Mouse (Mus musculus) retina, adult 2 months (tissue): ENCODE results near the gene Wwp2.

Experiments
- DNase-seq: peaks from one replicate; pipeline ENCODE4 v3.0.0-alpha.2; 2012; ENCODE audit warnings: low read depth, low spot score

Wwp2 gene

GRCm38 (mm10) chr8:107510204-107510603 is 74.0 kb downstream of the Wwp2 start:
- no peak for DNase-seq

- no peak for DNase-seq
Observed at GRCm38 (mm10) chr8:107510766-107511165, 74.6 kb downstream of the Wwp2 start.

GRCm38 (mm10) chr8:107513249-107513648 is 77.1 kb downstream of the Wwp2 start:
- no peak for DNase-seq

GRCm38 (mm10) chr8:107514949-107515721 is 79.0 kb downstream of the Wwp2 start:
- DNase-seq, result no peak

DNA sequence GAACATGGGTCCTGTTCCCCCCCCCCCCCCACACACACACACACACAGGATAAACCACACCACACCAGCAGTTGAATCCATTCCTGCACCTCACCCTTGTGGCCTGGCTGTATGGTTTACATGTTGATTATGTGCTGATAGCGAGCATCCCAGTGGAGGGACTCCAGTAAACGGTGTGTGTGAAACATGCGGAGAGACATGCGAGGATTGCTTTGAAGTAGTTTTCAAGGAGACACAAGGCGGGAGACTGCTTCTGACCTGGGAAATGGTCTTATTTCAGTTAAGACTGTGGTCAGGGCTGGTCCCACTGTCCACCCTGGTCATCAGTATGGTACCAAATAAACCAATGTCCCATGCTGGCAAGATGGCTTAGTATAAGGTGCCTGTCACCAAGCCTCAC is 82.6 kb downstream of the Wwp2 start:
- no peak for DNase-seq

GRCm38 (mm10) chr8:107519860-107520259 is 83.7 kb downstream of the Wwp2 start:
- DNase-seq, result no peak

- no peak for DNase-seq
Observed at GRCm38 (mm10) chr8:107521788-107522554, 85.8 kb downstream of the Wwp2 start.

GRCm38 (mm10) chr8:107522555-107522833 is 86.3 kb downstream of the Wwp2 start:
- DNase-seq, result no peak

GRCm38 (mm10) chr8:107524535-107524934 is 88.4 kb downstream of the Wwp2 start:
- no peak for DNase-seq

GRCm38 (mm10) chr8:107528786-107529185 is 92.6 kb downstream of the Wwp2 start:
- no peak for DNase-seq

DNA sequence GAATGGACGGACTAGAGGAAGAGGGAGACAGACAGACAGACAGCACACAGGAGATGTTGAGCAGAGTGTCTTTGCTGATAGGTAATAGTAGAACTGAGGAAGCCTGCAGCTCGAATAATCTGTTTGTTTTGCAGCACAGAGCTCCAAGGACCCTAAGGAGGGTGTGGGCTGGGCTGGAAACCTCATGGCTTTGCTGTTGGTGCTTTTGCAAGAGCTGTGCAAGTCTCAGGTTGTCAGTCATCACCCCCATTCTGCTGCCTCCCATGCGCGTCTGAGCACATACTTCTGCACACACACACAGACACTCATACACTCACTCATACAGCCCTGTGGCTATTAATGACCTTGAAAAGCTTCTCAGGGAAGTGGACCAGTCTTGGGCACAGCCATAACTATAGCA is 101.3 kb downstream of the Wwp2 start:
- no peak for DNase-seq

DNA sequence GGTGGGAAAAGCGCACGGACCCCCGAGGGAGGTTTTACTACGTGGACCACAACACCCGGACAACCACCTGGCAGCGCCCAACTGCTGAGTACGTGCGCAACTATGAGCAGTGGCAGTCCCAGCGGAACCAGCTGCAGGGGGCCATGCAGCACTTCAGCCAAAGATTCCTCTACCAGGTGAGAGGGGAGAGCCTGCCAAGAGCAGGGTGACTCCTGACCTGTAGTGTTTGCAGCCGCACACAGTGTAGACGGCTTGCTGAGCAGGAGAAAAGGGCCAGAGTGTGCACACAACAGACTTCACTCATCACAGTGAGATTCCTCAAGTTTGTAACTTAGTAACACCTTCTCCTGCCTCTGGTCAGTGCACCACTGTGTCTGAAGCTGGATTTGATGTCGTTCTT is 104.5 kb downstream of the Wwp2 start:
- DNase-seq, result no peak

GRCm38 (mm10) chr8:107541369-107541768 is 105.2 kb downstream of the Wwp2 start:
- DNase-seq, result no peak

- DNase-seq, result no peak
Observed at GRCm38 (mm10) chr8:107542151-107542550, 106.0 kb downstream of the Wwp2 start.

GRCm38 (mm10) chr8:107543714-107544113 is 107.5 kb downstream of the Wwp2 start:
- no peak for DNase-seq

DNA sequence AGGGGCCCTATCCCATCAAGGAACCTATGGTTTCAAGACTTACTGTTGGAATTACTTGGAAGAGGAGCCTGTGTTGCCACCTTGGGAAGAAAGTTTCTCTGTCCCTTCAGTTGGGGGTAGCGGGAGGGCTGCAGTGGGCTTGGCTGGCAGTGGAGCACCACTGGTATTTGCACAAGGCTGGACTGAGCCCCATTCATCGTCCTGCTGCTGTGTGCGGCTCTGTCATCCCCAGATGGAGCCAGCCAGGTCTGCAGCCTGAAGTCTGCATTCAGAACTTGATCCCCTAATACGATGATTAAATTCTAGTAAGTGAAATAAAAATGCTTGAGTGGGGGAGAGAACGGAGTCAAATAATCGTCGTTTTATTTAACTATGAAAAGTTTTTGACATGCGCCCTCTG is 108.0 kb downstream of the Wwp2 start:
- DNase-seq, result no peak

DNA sequence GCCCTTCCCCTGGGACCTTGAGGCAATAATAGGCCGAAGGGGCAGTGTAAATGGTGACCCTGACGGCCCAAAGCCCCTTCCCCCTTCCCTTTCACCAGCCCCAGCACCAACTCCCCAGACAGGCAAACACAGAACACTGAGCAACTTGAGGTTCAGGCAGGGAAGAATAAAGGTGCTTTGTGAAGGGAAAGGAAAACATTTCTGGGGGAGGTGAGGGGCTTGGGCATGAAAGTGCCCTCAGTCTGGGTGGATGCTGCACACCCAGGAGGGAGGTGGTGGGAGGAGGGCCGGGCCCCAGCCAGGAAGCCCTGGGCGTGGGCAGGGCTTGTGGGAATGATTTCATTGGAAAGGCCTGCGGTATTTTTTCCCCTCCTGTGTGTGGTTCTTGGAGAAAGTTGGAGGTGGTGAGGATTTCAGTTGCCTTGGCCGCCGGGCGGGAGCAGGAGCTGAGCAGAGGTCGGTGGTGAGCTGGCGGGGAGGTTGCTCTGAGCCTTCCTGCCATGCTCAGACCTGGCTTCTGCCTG is 108.5 kb downstream of the Wwp2 start:
- DNase-seq, result no peak

GRCm38 (mm10) chr8:107545621-107546152 is 109.5 kb downstream of the Wwp2 start:
- DNase-seq, result no peak

GRCm38 (mm10) chr8:107546154-107546553 is 110.0 kb downstream of the Wwp2 start:
- DNase-seq, result no peak

DNA sequence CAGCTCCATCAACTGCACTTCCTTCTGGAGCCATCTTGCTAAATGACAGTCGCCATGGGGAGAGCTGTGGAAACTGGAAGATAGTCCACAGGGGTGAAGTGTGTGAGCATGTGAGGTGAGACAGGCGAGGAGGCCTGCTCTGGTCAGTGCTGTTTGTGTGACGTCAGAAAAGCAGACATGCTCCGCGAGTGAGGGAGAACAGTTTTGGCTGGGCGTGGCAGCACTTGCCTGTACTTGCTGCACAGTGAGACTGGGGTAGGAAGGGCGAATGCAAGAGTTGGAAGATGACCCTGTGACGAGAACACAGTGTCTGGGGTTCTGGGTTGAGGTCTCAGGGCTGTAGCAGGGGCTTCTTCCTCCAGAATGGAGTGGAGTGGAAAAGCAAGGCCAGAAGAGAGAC is 110.7 kb downstream of the Wwp2 start:
- no peak for DNase-seq

DNA sequence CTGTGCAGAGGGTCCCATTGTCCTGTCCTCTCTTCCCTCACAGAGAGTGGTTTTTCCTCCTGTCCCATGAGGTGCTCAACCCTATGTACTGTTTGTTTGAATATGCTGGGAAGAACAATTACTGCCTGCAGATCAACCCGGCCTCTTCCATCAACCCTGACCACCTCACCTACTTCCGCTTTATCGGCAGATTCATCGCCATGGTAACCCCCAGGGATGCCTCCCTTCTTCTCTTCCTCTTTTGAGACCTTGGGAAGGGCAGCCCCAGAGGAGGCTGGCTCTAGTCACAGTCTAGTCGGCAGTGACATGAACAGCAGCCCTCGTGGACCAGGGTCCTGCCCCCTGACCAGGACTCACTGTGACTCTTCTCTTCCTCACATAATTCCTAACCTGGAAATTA is 116.1 kb downstream of the Wwp2 start:
- DNase-seq, result no peak

DNA sequence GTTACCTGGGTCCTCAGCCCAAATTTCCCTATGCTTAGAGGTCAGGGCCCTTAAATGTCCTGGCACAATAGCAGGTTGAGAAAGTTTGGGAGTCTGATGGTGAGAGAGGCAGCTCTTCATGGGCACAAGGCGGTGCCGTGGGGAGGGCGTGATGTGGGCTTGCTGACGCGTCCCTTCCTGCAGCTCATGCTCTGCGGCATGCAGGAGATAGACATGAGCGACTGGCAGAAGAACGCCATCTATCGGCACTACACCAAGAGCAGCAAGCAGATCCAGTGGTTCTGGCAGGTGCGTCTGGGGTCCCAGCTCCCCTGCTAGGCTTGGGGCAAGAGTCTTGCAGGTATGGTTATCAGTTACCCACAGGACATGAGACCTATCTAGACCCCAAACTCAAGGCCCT is 119.1 kb downstream of the Wwp2 start:
- no peak for DNase-seq

DNA sequence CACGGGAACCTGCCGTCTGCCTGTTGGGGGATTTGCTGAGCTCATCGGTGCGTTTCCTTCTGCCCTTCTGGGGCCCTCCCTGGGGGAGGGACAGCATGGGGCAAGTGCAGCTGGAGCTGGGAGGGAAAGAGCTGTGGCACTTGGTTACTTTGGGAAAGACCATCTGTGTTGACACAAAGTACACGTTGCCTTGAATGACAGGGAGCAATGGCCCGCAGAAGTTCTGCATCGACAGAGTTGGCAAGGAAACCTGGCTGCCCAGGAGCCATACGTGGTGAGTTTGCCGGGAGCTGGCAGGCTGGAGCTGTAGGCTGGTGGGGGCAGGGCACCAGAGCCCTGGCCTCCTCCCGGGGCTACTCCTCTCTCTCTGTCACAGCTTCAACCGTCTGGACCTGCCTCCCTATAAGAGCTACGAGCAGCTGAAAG is 120.4 kb downstream of the Wwp2 start:
- no peak for DNase-seq
